Mouse (Mus musculus): ENCODE measurements around the gene Plekha6. TPM values are rescaled to one million over a fixed set of nuclear protein-coding genes. Genes with fewer than 3 reads are reported as not detected.

Gene Plekha6
- 38.5 and 46.7 TPM in 2 replicates for polyA plus RNA-seq (2012; rRNA removed)

GRCm38 (mm10) chr1:133163820-133164431 is at the start of gene Plekha6:
TSS of gene Plekha6 (plus strand) at chr1:133164210.
- no peak for DNase-seq (ENCODE audit: low read depth)

- no peak for DNase-seq (ENCODE audit: low read depth)
These were observed 47.9 kb upstream of the Plekha6 start for GRCm38 (mm10) chr1:133116108-133116507.

- DNase-seq (ENCODE audit: low read depth) = no peak
These were observed 45.9 kb upstream of the Plekha6 start for GRCm38 (mm10) chr1:133118127-133118526.

- DNase-seq (ENCODE audit: low read depth) = no peak
These were observed 45.2 kb upstream of the Plekha6 start for GRCm38 (mm10) chr1:133118844-133119243.

- peak; percentile 93 for DNase-seq (ENCODE audit: low read depth)
These were observed 43.9 kb upstream of the Plekha6 start for GRCm38 (mm10) chr1:133119931-133120712.

- no peak for DNase-seq (ENCODE audit: low read depth)
These were observed 42.8 kb upstream of the Plekha6 start for GRCm38 (mm10) chr1:133121246-133121645.

- DNase-seq (ENCODE audit: low read depth) = no peak
These were observed 39.9 kb upstream of the Plekha6 start for GRCm38 (mm10) chr1:133124137-133124536.

- DNase-seq (ENCODE audit: low read depth) = no peak
These were observed 38.2 kb upstream of the Plekha6 start for GRCm38 (mm10) chr1:133125640-133126364.

GRCm38 (mm10) chr1:133126365-133126740 is 37.7 kb upstream of the Plekha6 start:
- no peak for DNase-seq (ENCODE audit: low read depth)

GRCm38 (mm10) chr1:133127328-133127727 is 36.7 kb upstream of the Plekha6 start:
- no peak for DNase-seq (ENCODE audit: low read depth)

GRCm38 (mm10) chr1:133129471-133130221 is 34.4 kb upstream of the Plekha6 start:
- no peak for DNase-seq (ENCODE audit: low read depth)

- DNase-seq (ENCODE audit: low read depth) = peak; percentile 84
These were observed 33.1 kb upstream of the Plekha6 start, which contains the start of gene Ppp1r15b for GRCm38 (mm10) chr1:133130638-133131560. TSS of gene Ppp1r15b (plus strand) at chr1:133131143.

GRCm38 (mm10) chr1:133131561-133131905 is 32.5 kb upstream of the Plekha6 start:
- DNase-seq (ENCODE audit: low read depth) = no peak

GRCm38 (mm10) chr1:133131936-133132335 is 32.1 kb upstream of the Plekha6 start:
- DNase-seq (ENCODE audit: low read depth) = no peak

GRCm38 (mm10) chr1:133132388-133133326 is 31.4 kb upstream of the Plekha6 start:
- no peak for DNase-seq (ENCODE audit: low read depth)

GRCm38 (mm10) chr1:133133425-133133824 is 30.6 kb upstream of the Plekha6 start:
- no peak for DNase-seq (ENCODE audit: low read depth)

GRCm38 (mm10) chr1:133134071-133134470 is 29.9 kb upstream of the Plekha6 start:
- DNase-seq (ENCODE audit: low read depth) = no peak

GRCm38 (mm10) chr1:133134881-133135280 is 29.1 kb upstream of the Plekha6 start:
- no peak for DNase-seq (ENCODE audit: low read depth)

GRCm38 (mm10) chr1:133135808-133136207 is 28.2 kb upstream of the Plekha6 start:
- DNase-seq (ENCODE audit: low read depth) = no peak

- no peak for DNase-seq (ENCODE audit: low read depth)
These were observed 25.6 kb upstream of the Plekha6 start for GRCm38 (mm10) chr1:133138401-133138800.
